ENCODE assay signal across 9 mouse cellular contexts in genomic region chr8:105413391-105413790, GRCm38 (mm10). TPM values are rescaled to one million over a fixed set of nuclear protein-coding genes. Genes with fewer than 3 reads are reported as not detected.
DNase-seq lines count a peak whose midpoint lies in the region; ATAC-seq lines count a peak whose summit lies in the region.
"Had no signal": no experiment of that assay in that cellular context is flagged by ENCODE, and none has a peak within 500 bp of the region (broad histone marks: within the 10 kb centered on the region; RNA-seq: fewer than 3 reads in every experiment).

Kctd19 (minus strand) TSS chr8:105413502.
Lrrc36 (plus strand) TSS chr8:105413571.

- peak; percentile 57 for ATAC-seq in neural tube, embryonic 15.5 days (ENCODE audit: low FRiP score)

- H3K4me3 ChIP-seq in neural tube, embryonic 15.5 days (replicated peaks), result peak within 1 kb of the TSS; percentile 35

- no peaks in the 10 kb centered on the region for H3K36me3 ChIP-seq in neural tube, embryonic 15.5 days

- H3K9ac ChIP-seq in neural tube, embryonic 15.5 days (replicated peaks), result no peak within 1 kb of the TSS

- H3K4me2 ChIP-seq in neural tube, embryonic 15.5 days, result peak within 1 kb of the TSS; percentile 67

- peaks cover 14% of the 10 kb centered on the region; the same call in 1 of the 2 replicates for H3K27me3 ChIP-seq in neural tube, embryonic 15.5 days (replicated peaks)

- peaks cover 11% of the 10 kb centered on the region for H3K4me1 ChIP-seq in neural tube, embryonic 15.5 days

- peak; percentile 10 for DNase-seq in ovary, adult 18-20 months (ENCODE audit: low spot score)
- DNase-seq in ovary, postnatal 10 days (ENCODE audit: low spot score), result no peak
- DNase-seq in embryo, embryonic 10 days (ENCODE audit: low spot score), result peak; percentile 76
- DNase-seq in gastrocnemius, postnatal 4 days (ENCODE audit: low spot score in 2 of 2), result peak; percentile 24 to 48
- DNase-seq in kidney, adult 11 months, result peak; percentile 12
- DNase-seq in lung, adult 18-20 months, result peak; percentile 65 to 82
- peak; percentile 44 for DNase-seq in yolk sac, embryonic 10.5 days (ENCODE audit: low spot score)

- no peak within 1 kb of the TSS for H3K27ac ChIP-seq in neural tube, embryonic 15.5 days (replicated peaks)

- WGBS in neural tube, embryonic 15.5 days, result under 1% methylated on average over 32 of the region's 34 CpGs

- H3K9me3 ChIP-seq in neural tube, embryonic 15.5 days (replicated peaks), result no peaks in the 10 kb centered on the region

RNA-seq across cellular contexts. Expression of gene Kctd19, which starts in this region (rescaled TPM):
- not detected for total RNA-seq in gastrocnemius, postnatal 4 days (2021)
- polyA plus RNA-seq in neural tube, embryonic 15.5 days (2015; fragmentation: Nextera tagmentation; extraction: Ambion mirVana), result not detected in 2 replicates
- total RNA-seq: MEL had no signal

RNA-seq across cellular contexts. Expression of gene Lrrc36, which starts in this region (rescaled TPM):
- total RNA-seq in gastrocnemius, postnatal 4 days (2021), result 1 to 10 TPM; 1.6 to 1.7 TPM
- polyA plus RNA-seq in neural tube, embryonic 15.5 days (2015; fragmentation: Nextera tagmentation; extraction: Ambion mirVana), result 0.23 and 0.27 TPM in 2 replicates
- total RNA-seq: MEL had no signal

Comparison
In these comparisons a context has a peak if more than half of its experiments do, and no peak if none do; other contexts are left out.
1. Peak in ATAC-seq, H3K4me3 ChIP-seq and H3K4me2 ChIP-seq in neural tube, embryonic 15.5 days; RNA of the genes that start here not detected or under 1 TPM.